Mouse (Mus musculus): ENCODE measurements around the gene Mybpc2. TPM values are rescaled to one million over a fixed set of nuclear protein-coding genes. Genes with fewer than 3 reads are reported as not detected.

The Mybpc2 gene
- polyA plus RNA-seq, 1 experiment from 2014 or later: 0.10 TPM

GRCm38 (mm10) chr7:44553196-44553764 lies 28.8 kb upstream of the Mybpc2 start:
- no peaks in the 10 kb centered on the region for H3K9me3 ChIP-seq
- ATAC-seq (ENCODE audit: low FRiP score, low read depth): peak; percentile 70
- H3K4me2 ChIP-seq: peak overlapping the region; percentile 83
- H3K27ac ChIP-seq (replicated peaks): peak overlapping the region; percentile 88
- peaks cover 18% of the 10 kb centered on the region for H3K4me1 ChIP-seq (replicated peaks)
- H3K27me3 ChIP-seq: no peaks in the 10 kb centered on the region
- peak overlapping the region; percentile 97 for H3K4me3 ChIP-seq
- under 1% methylated on average over 32 of the region's 32 CpGs for whole genome bisulfite sequencing
- H3K9ac ChIP-seq: peak overlapping the region; percentile 48
- H3K36me3 ChIP-seq: peaks cover 13% of the 10 kb centered on the region

- H3K9ac ChIP-seq: no peak overlapping the region
- H3K4me1 ChIP-seq (replicated peaks): peaks cover 27% of the 10 kb centered on the region
- no peak for ATAC-seq (ENCODE audit: low FRiP score, low read depth)
- WGBS: 88% methylated on average over 31 of the region's 31 CpGs
- peak overlapping the region; percentile 97 for H3K4me3 ChIP-seq
- no peaks in the 10 kb centered on the region for H3K27me3 ChIP-seq
- peaks cover 13% of the 10 kb centered on the region for H3K36me3 ChIP-seq
- H3K27ac ChIP-seq (replicated peaks): 0 out of 2 replicates have a peak overlapping the region, but pooled peaks have one; percentile 88
- no peaks in the 10 kb centered on the region for H3K9me3 ChIP-seq
- peak overlapping the region; percentile 83 for H3K4me2 ChIP-seq
Measured at GRCm38 (mm10) chr7:44552141-44552908, 27.9 kb upstream of the Mybpc2 start.

- 82% methylated on average over 21 of the region's 22 CpGs for WGBS
- no peaks in the 10 kb centered on the region for H3K27me3 ChIP-seq
- peaks cover 13% of the 10 kb centered on the region for H3K36me3 ChIP-seq
- no peak overlapping the region for H3K9ac ChIP-seq
- H3K4me3 ChIP-seq: no peak overlapping the region
- H3K27ac ChIP-seq (replicated peaks): no peak overlapping the region
- peaks cover 28% of the 10 kb centered on the region for H3K4me1 ChIP-seq (replicated peaks)
- no peak overlapping the region for H3K4me2 ChIP-seq
- no peaks in the 10 kb centered on the region for H3K9me3 ChIP-seq
- no peak for ATAC-seq (ENCODE audit: low FRiP score, low read depth)
Measured at GRCm38 (mm10) chr7:44551731-44552130, 27.3 kb upstream of the Mybpc2 start.

- H3K27me3 ChIP-seq: no peaks in the 10 kb centered on the region
- peaks cover 28% of the 10 kb centered on the region for H3K4me1 ChIP-seq (replicated peaks)
- no peaks in the 10 kb centered on the region for H3K9me3 ChIP-seq
- H3K36me3 ChIP-seq: peaks cover 13% of the 10 kb centered on the region
- H3K4me3 ChIP-seq: no peak overlapping the region
- 97% methylated on average over 21 of the region's 21 CpGs for WGBS
- H3K9ac ChIP-seq: no peak overlapping the region
- no peak overlapping the region for H3K4me2 ChIP-seq
- no peak overlapping the region for H3K27ac ChIP-seq (replicated peaks)
- no peak for ATAC-seq (ENCODE audit: low FRiP score, low read depth)
Measured at GRCm38 (mm10) chr7:44551301-44551700, 26.8 kb upstream of the Mybpc2 start.

GRCm38 (mm10) chr7:44550409-44550678 lies 25.9 kb upstream of the Mybpc2 start:
- H3K4me1 ChIP-seq (replicated peaks): peaks cover 28% of the 10 kb centered on the region
- no peak overlapping the region for H3K4me3 ChIP-seq
- whole genome bisulfite sequencing: 97% methylated on average over 12 of the region's 12 CpGs
- ATAC-seq (ENCODE audit: low FRiP score, low read depth): no peak
- no peak overlapping the region for H3K9ac ChIP-seq
- no peaks in the 10 kb centered on the region for H3K9me3 ChIP-seq
- no peak overlapping the region for H3K27ac ChIP-seq (replicated peaks)
- H3K36me3 ChIP-seq: peaks cover 13% of the 10 kb centered on the region
- H3K4me2 ChIP-seq: no peak overlapping the region
- no peaks in the 10 kb centered on the region for H3K27me3 ChIP-seq

GRCm38 (mm10) chr7:44549621-44550408 lies 25.4 kb upstream of the Mybpc2 start:
- WGBS: 94% methylated on average over 23 of the region's 23 CpGs
- H3K4me2 ChIP-seq: no peak overlapping the region
- no peak overlapping the region for H3K27ac ChIP-seq (replicated peaks)

GRCm38 (mm10) chr7:44548497-44549087 lies 24.1 kb upstream of the Mybpc2 start, which contains the start of gene Pold1:
Pold1 (minus strand) TSS chr7:44548849.
- H3K9ac ChIP-seq: peak within 1 kb of the TSS; percentile 56
- under 1% methylated on average over 43 of the region's 43 CpGs for WGBS
- H3K4me1 ChIP-seq (replicated peaks): peaks cover 24% of the 10 kb centered on the region
- H3K4me3 ChIP-seq: peak within 1 kb of the TSS; percentile 62
- no peaks in the 10 kb centered on the region for H3K27me3 ChIP-seq
- peak within 1 kb of the TSS; percentile 99 for H3K4me2 ChIP-seq
- no peaks in the 10 kb centered on the region for H3K9me3 ChIP-seq
- peak within 1 kb of the TSS; percentile 67 for H3K27ac ChIP-seq (replicated peaks)
- peaks cover 13% of the 10 kb centered on the region for H3K36me3 ChIP-seq
- ATAC-seq (ENCODE audit: low FRiP score, low read depth): peak; percentile 92

More at GRCm38 (mm10) chr7:44549621-44550408, 25.4 kb upstream of the Mybpc2 start:
- peaks cover 13% of the 10 kb centered on the region for H3K36me3 ChIP-seq
- ATAC-seq (ENCODE audit: low FRiP score, low read depth): no peak
- no peak overlapping the region for H3K9ac ChIP-seq
- no peak overlapping the region for H3K4me3 ChIP-seq
- H3K4me1 ChIP-seq (replicated peaks): peaks cover 28% of the 10 kb centered on the region
- no peaks in the 10 kb centered on the region for H3K9me3 ChIP-seq
- no peaks in the 10 kb centered on the region for H3K27me3 ChIP-seq

GRCm38 (mm10) chr7:44547725-44548124 lies 23.3 kb upstream of the Mybpc2 start:
- Histone ChIP-seq H3K9ac (peak overlapping the region; percentile 56), H3K4me1 (replicated peaks) (peaks cover 18% of the 10 kb centered on the region), H3K4me3 (peak overlapping the region; percentile 62), H3K27me3 (no peaks in the 10 kb centered on the region), H3K4me2 (peak overlapping the region; percentile 99), H3K36me3 (peaks cover 13% of the 10 kb centered on the region), H3K9me3 (no peaks in the 10 kb centered on the region), H3K27ac (replicated peaks) (no peak overlapping the region)
- WGBS: 22% methylated on average over 5 of the region's 5 CpGs
- ATAC-seq (ENCODE audit: low FRiP score, low read depth): no peak

- Histone ChIP-seq H3K4me2 (peak overlapping the region; percentile 99; the same call in 1 of the 2 replicates), H3K4me1 (replicated peaks) (peaks cover 13% of the 10 kb centered on the region), H3K27me3 (no peaks in the 10 kb centered on the region), H3K4me3 (no peak overlapping the region), H3K9me3 (no peaks in the 10 kb centered on the region), H3K9ac (no peak overlapping the region), H3K27ac (replicated peaks) (no peak overlapping the region), H3K36me3 (peaks cover 12% of the 10 kb centered on the region)
- 95% methylated on average over 13 of the region's 13 CpGs for WGBS
- no peak for ATAC-seq (ENCODE audit: low FRiP score, low read depth)
Measured at GRCm38 (mm10) chr7:44547041-44547440, 22.6 kb upstream of the Mybpc2 start.

GRCm38 (mm10) chr7:44546274-44546673 lies 21.8 kb upstream of the Mybpc2 start:
- no peaks in the 10 kb centered on the region for H3K27me3 ChIP-seq
- no peak overlapping the region for H3K4me2 ChIP-seq
- H3K36me3 ChIP-seq: peaks cover 9% of the 10 kb centered on the region
- WGBS: 98% methylated on average over 3 of the region's 3 CpGs
- no peak overlapping the region for H3K4me3 ChIP-seq
- no peak overlapping the region for H3K9ac ChIP-seq
- H3K27ac ChIP-seq (replicated peaks): no peak overlapping the region
- H3K4me1 ChIP-seq (replicated peaks): peaks cover 13% of the 10 kb centered on the region
- H3K9me3 ChIP-seq: no peaks in the 10 kb centered on the region
- no peak for ATAC-seq (ENCODE audit: low FRiP score, low read depth)

- H3K4me3 ChIP-seq: no peak overlapping the region
- ATAC-seq (ENCODE audit: low FRiP score, low read depth): no peak
- peaks cover 6% of the 10 kb centered on the region; the same call in 1 of the 2 replicates for H3K36me3 ChIP-seq
- H3K9me3 ChIP-seq: no peaks in the 10 kb centered on the region
- peaks cover 8% of the 10 kb centered on the region for H3K4me1 ChIP-seq (replicated peaks)
- H3K9ac ChIP-seq: no peak overlapping the region
- no peak overlapping the region for H3K27ac ChIP-seq (replicated peaks)
- H3K4me2 ChIP-seq: no peak overlapping the region
- WGBS: 76% methylated on average over 12 of the region's 12 CpGs
- H3K27me3 ChIP-seq: no peaks in the 10 kb centered on the region
Measured at GRCm38 (mm10) chr7:44543071-44543470, 18.6 kb upstream of the Mybpc2 start.
